Mouse (Mus musculus): ENCODE data around the gene Slc6a5. TPM values are rescaled to one million over a fixed set of nuclear protein-coding genes. Genes with fewer than 3 reads are reported as not detected.

The Slc6a5 gene
- polyA plus RNA-seq, 1 experiment from 2014 or later: 0.20 TPM

GRCm38 (mm10) chr7:49985947-49986346 is 76.0 kb downstream of the Slc6a5 start:
- Histone ChIP-seq H3K9ac (no peak overlapping the region), H3K4me3 (no peak overlapping the region), H3K4me1 (no peaks in the 10 kb centered on the region), H3K36me3 (no peaks in the 10 kb centered on the region), H3K27me3 (peaks cover 25% of the 10 kb centered on the region), H3K27ac (no peak overlapping the region), H3K4me2 (no peak overlapping the region), H3K9me3 (no peaks in the 10 kb centered on the region)
- ATAC-seq (ENCODE audit: insufficient number of reproducible peaks, insufficient read depth, low FRiP score, low TSS enrichment, low read depth): no peak
- 89% methylated on average over 8 of the region's 8 CpGs for WGBS

GRCm38 (mm10) chr7:49999321-49999720 is 89.4 kb downstream of the Slc6a5 start:
- Histone ChIP-seq H3K9me3 (no peaks in the 10 kb centered on the region), H3K4me2 (no peak overlapping the region), H3K9ac (no peak overlapping the region), H3K27me3 (no peaks in the 10 kb centered on the region), H3K4me1 (no peaks in the 10 kb centered on the region), H3K4me3 (no peak overlapping the region), H3K27ac (no peak overlapping the region), H3K36me3 (no peaks in the 10 kb centered on the region)
- 70% methylated on average over 4 of the region's 4 CpGs for WGBS
- ATAC-seq (ENCODE audit: insufficient number of reproducible peaks, insufficient read depth, low FRiP score, low TSS enrichment, low read depth): no peak

GRCm38 (mm10) chr7:50005268-50005667 is 95.3 kb downstream of the Slc6a5 start:
- ATAC-seq (ENCODE audit: insufficient number of reproducible peaks, insufficient read depth, low FRiP score, low TSS enrichment, low read depth): no peak
- Histone ChIP-seq H3K4me2 (no peak overlapping the region), H3K27ac (no peak overlapping the region), H3K4me3 (no peak overlapping the region), H3K27me3 (no peaks in the 10 kb centered on the region), H3K9ac (no peak overlapping the region), H3K9me3 (no peaks in the 10 kb centered on the region), H3K4me1 (no peaks in the 10 kb centered on the region), H3K36me3 (no peaks in the 10 kb centered on the region)
- 45% methylated on average over 2 of the region's 2 CpGs for WGBS

Other genes with a start within 250 kb of the Slc6a5 start
- 9.7 and 10.0 TPM in 2 replicates for gene Htatip2, start 151.0 kb upstream of the Slc6a5 start, polyA plus RNA-seq (2015; fragmentation: Nextera tagmentation; extraction: Ambion mirVana)
- 53.0 TPM in 2 replicates for gene Prmt3, start 131.8 kb upstream of the Slc6a5 start, polyA plus RNA-seq (2015; fragmentation: Nextera tagmentation; extraction: Ambion mirVana)
- gene Nell1, start 64.7 kb downstream of the Slc6a5 start, polyA plus RNA-seq (2015; fragmentation: Nextera tagmentation; extraction: Ambion mirVana): 4.0 and 4.1 TPM in 2 replicates

Data from embryonic facial prominence, embryonic 13.5 days (tissue).